Mouse (Mus musculus): ENCODE measurements around the gene Fam71b. TPM values are rescaled to one million over a fixed set of nuclear protein-coding genes. Genes with fewer than 3 reads are reported as not detected.

The Fam71b gene
- total and polyA plus RNA-seq, 3 experiments, result not detected

- TF ChIP-seq CHD1 (IDR thresholded peaks at IDR 0.05; ENCODE audit: low read depth, low read length), result peak; percentile 56; the same call in 1 of the 2 replicates
- no peak for TF ChIP-seq BHLHE40 (IDR thresholded peaks at IDR 0.05; ENCODE audit: borderline replicate concordance, low read depth, low read length)
- TF ChIP-seq ZMIZ1 (IDR thresholded peaks at IDR 0.05; ENCODE audit: low read depth, low read length), result peak; percentile 62
- TF ChIP-seq RCOR1 (IDR thresholded peaks at IDR 0.05; ENCODE audit: low read depth, low read length), result no peak
- peak; percentile 62 for TF ChIP-seq SIN3A (IDR thresholded peaks at IDR 0.05; ENCODE audit: low read length)
- no peak for TF ChIP-seq NELFE (IDR thresholded peaks at IDR 0.05; ENCODE audit: low read depth, low read length)
- no peak for TF ChIP-seq MAX (IDR thresholded peaks at IDR 0.05; ENCODE audit: low read length)
- TF ChIP-seq ZC3H11A (IDR thresholded peaks at IDR 0.05; ENCODE audit: low read depth, low read length), result peak; percentile 1; the same call in 1 of the 2 replicates
- no peak for TF ChIP-seq RAD21 (IDR thresholded peaks at IDR 0.05; ENCODE audit: low read depth, low read length)
- TF ChIP-seq GABPA (IDR thresholded peaks at IDR 0.05; ENCODE audit: low read depth, low read length), result no peak
- peak; percentile 38; the same call in 1 of the 2 replicates for TF ChIP-seq TCF12 (IDR thresholded peaks at IDR 0.05; ENCODE audit: low read depth, low read length)
- TF ChIP-seq USF1 (IDR thresholded peaks at IDR 0.05; ENCODE audit: low read depth, low read length), result no peak
- TF ChIP-seq UBTF (IDR thresholded peaks at IDR 0.05; ENCODE audit: borderline replicate concordance, insufficient read depth, low read depth, low read length), result no peak
- TF ChIP-seq E2F4 (IDR thresholded peaks at IDR 0.05; ENCODE audit: borderline replicate concordance, low read depth, low read length), result no peak
- no peak for TF ChIP-seq MAZ (IDR thresholded peaks at IDR 0.05; ENCODE audit: low read depth, low read length)
- no peak for TF ChIP-seq MYC (IDR thresholded peaks at IDR 0.05; ENCODE audit: low read depth, low read length)
These were observed 47.6 kb downstream of the Fam71b start (continued) for GRCm38 (mm10) chr11:46443979-46444378.

- TF ChIP-seq ELF1 (IDR thresholded peaks at IDR 0.05; ENCODE audit: low read depth, low read length) (no peak), ZNF384 (IDR thresholded peaks at IDR 0.05; ENCODE audit: low read depth, low read length) (peak; percentile 28; the same call in 1 of the 2 replicates), MAZ (IDR thresholded peaks at IDR 0.05; ENCODE audit: low read depth, low read length) (no peak)
- Histone ChIP-seq H3K9me3 (replicated peaks; ENCODE audit: insufficient read depth, low read length) (no peaks in the 10 kb centered on the region), H3K4me3 (ENCODE audit: control insufficient read depth in 1 of 2, insufficient read depth in 1 of 2, low read depth in 2 of 2, low read length in 2 of 2) (no peak overlapping the region), H3K36me3 (ENCODE audit: control insufficient read depth in 1 of 2, insufficient read depth in 2 of 2, low read length in 2 of 2) (peaks cover 2 to 45% of the 10 kb centered on the region in 2 experiments; a peak in 3 of 4 replicates), H3K4me1 (ENCODE audit: control insufficient read depth in 1 of 2, insufficient read depth in 2 of 2, low read length in 2 of 2) (peaks cover 27 to 45% of the 10 kb centered on the region in 2 experiments), H3K27ac (ENCODE audit: control insufficient read depth, low read depth, low read length) (no peak overlapping the region), H3K27me3 (ENCODE audit: control insufficient read depth in 1 of 2, insufficient read depth in 2 of 2, low read length in 2 of 2) (no peaks in the 10 kb centered on the region), H3K9ac (ENCODE audit: control insufficient read depth, low read depth, low read length, poor library complexity, severe bottlenecking) (no peak overlapping the region), H3K79me2 (ENCODE audit: control insufficient read depth, insufficient read depth, low read length, poor library complexity) (peaks cover 7% of the 10 kb centered on the region)
- no peak for DNase-seq (ENCODE audit: low read depth, low spot score)
These were observed 49.8 kb downstream of the Fam71b start for GRCm38 (mm10) chr11:46446150-46446549.
